Mouse (Mus musculus) kidney, postnatal 0 days (tissue): Measurements from ENCODE around the gene Gm42906. TPM values are rescaled to one million over a fixed set of nuclear protein-coding genes. Genes with fewer than 3 reads are reported as not detected.

Experiments used
- ATAC-seq: fragments of 200-750 bp; cut with Nextera tagmentation; replicated peaks from 2 replicates; pipeline ENCODE4 v1.8.0; 2017; ENCODE audit warnings: low read depth, moderate number of reproducible peaks, moderate TSS enrichment, moderate library complexity; ENCODE audit not compliant: low FRiP score
- DNase-seq: peaks from one replicate; pipeline ENCODE4 v3.0.0-alpha.2; 2016; ENCODE audit warnings: low spot score
- H3K27ac ChIP-seq: fragments of 300-500 bp; sonication (generic); 2 replicates; pipeline ENCODE4 v1.5.1; 2014; ENCODE audit warnings: mild to moderate bottlenecking
- H3K27me3 ChIP-seq: fragments of 300-500 bp; sonication (generic); 2 replicates; pipeline ENCODE4 v1.6.1; 2014; ENCODE audit warnings: low read length, mixed read lengths; ENCODE audit not compliant: insufficient read depth
- H3K36me3 ChIP-seq: fragments of 300-500 bp; sonication (generic); 2 replicates; pipeline ENCODE4 v1.6.1; 2014; ENCODE audit warnings: low read length, mixed read lengths; ENCODE audit not compliant: insufficient read depth
- H3K4me1 ChIP-seq: fragments of 300-500 bp; sonication (generic); replicated peaks from 2 replicates; pipeline ENCODE4 v1.6.1; 2014; ENCODE audit warnings: antibody characterized with exemption, low read length, mixed read lengths; ENCODE audit not compliant: insufficient read depth
- H3K4me2 ChIP-seq: fragments of 300-500 bp; sonication (generic); 2 replicates; pipeline ENCODE4 v1.6.1; 2014; ENCODE audit warnings: mild to moderate bottlenecking, low read length, moderate library complexity, mixed read lengths
- H3K4me3 ChIP-seq: fragments of 300-500 bp; sonication (generic); replicated peaks from 2 replicates; pipeline ENCODE4 v1.5.1; 2014; ENCODE audit warnings: low read depth, low read length
- H3K9ac ChIP-seq: fragments of 300-500 bp; sonication (generic); 2 replicates; pipeline ENCODE4 v1.6.1; 2014; ENCODE audit warnings: low read depth, low read length
- H3K9me3 ChIP-seq: fragments of 300-500 bp; sonication (generic); replicated peaks from 2 replicates; pipeline ENCODE4 v1.6.1; 2016; ENCODE audit warnings: low read length, inconsistent platforms, mixed read lengths
- CTCF ChIP-seq: IDR thresholded peaks from 2 replicates; pipeline ENCODE4 v1.5.1; 2016; ENCODE audit warnings: antibody characterized with exemption, low read depth, mild to moderate bottlenecking, moderate library complexity
- whole genome bisulfite sequencing: fragments of 180-500 bp; shearing (Covaris S2); extraction: QIAGEN DNeasy Blood & Tissue Kit; methylation state at CpG from one replicate; pipeline ENCODE4 v1.1.7; 2014; 5-methylcytosine and 5-hydroxymethylcytosine counted together
- polyA plus RNA-seq: library from polyadenylated mRNA; unstranded; fragments of >200 nt; fragmentation: Nextera tagmentation; extraction: Ambion mirVana; gene quantifications from 2 replicates; pipeline ENCODE4 v1.2.1, GENCODE M21; 2015

The Gm42906 gene
- polyA plus RNA-seq, 1 experiment from 2014 or later, result not detected

DNA sequence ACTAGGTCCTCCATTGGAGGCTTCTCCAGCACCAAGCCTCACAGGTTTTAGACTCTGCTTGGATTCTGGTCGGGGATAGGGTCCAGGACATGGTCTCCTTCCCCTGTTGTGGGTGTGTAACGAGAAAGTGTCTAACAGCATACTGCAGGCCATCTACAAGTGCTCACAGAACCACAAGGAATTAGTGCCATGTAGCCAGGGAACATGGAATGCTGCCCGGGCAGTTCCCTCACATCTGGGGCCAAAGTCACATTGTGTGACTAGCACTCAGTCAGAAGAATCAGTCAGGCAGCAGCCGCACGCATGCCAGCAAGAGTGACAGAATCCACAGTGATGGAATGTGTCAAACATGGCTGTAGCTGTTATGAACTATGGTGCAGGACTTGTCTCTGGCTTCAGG, 261.7 kb downstream of the Gm42906 start:
- Histone ChIP-seq H3K27ac (peak overlapping the region; percentile 15; the same call in 1 of the 2 replicates), H3K4me1 (0 out of 2 replicates have a peak, but pooled peaks cover 11% of the 10 kb centered on the region), H3K36me3 (no peaks in the 10 kb centered on the region), H3K4me3 (no peak overlapping the region), H3K27me3 (no peaks in the 10 kb centered on the region), H3K9me3 (no peaks in the 10 kb centered on the region), H3K9ac (no peak overlapping the region), H3K4me2 (no peak overlapping the region)
- 76% methylated on average over 5 of the region's 5 CpGs for WGBS
- no peak for TF ChIP-seq CTCF
- DNase-seq (no peak), ATAC-seq (peak; percentile 36; the same call in 1 of the 2 replicates)

- no peak overlapping the region for H3K9ac ChIP-seq
- ATAC-seq, result no peak
Observed at GRCm38 (mm10) chr5:151165381-151166016, 262.5 kb downstream of the Gm42906 start.

DNA sequence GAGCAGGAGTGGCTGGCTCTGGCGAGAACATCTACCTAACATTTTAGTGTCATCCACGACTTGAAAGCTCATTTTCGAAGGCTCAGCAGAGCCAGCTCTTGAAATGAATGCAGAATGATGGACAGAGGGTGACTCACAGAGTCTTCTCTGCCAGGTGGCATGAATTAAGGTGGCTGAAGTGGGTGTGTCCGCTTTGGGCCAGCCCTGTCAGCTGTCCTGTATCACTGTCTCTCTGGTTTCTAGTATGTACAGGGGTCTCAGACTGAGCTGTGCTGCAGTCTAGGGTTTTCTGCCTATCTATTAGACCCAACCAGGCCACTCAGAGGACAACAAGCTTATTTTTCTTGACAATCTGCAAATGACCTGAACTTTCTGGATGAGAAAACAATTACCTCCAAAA, 263.1 kb downstream of the Gm42906 start:
- no peak for DNase-seq
- WGBS, result 74% methylated on average over 4 of the region's 4 CpGs
- ATAC-seq, result no peak

More at GRCm38 (mm10) chr5:151165381-151166016, 262.5 kb downstream of the Gm42906 start:
- DNase-seq, result no peak
- Histone ChIP-seq H3K4me3 (no peak overlapping the region), H3K9me3 (no peaks in the 10 kb centered on the region), H3K36me3 (no peaks in the 10 kb centered on the region), H3K4me2 (no peak overlapping the region), H3K4me1 (0 out of 2 replicates have a peak, but pooled peaks cover 11% of the 10 kb centered on the region), H3K27ac (no peak overlapping the region), H3K27me3 (no peaks in the 10 kb centered on the region)
- WGBS, result 82% methylated on average over 6 of the region's 6 CpGs
- TF ChIP-seq CTCF, result no peak

DNA sequence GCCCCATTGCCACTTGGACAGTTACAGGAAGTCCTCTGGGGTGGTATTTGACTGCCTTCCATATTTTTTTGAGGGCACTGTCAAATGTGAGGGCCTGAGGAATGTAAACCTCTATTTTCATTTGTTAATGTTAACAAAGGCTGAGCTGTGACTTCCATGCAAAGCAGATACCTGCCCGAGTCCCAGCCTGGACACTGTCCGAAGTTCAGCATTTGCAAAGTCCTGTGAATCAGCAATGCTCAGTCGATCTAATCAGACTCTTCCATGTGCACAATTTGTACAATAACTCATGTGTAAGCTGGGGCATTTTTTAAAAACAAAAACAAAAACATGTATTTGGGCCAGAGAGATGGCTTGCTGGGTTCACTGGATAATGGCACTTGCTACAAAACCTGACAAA, 265.3 kb downstream of the Gm42906 start:
- Histone ChIP-seq H3K9me3 (no peaks in the 10 kb centered on the region), H3K27me3 (no peaks in the 10 kb centered on the region), H3K9ac (no peak overlapping the region), H3K27ac (no peak overlapping the region), H3K36me3 (no peaks in the 10 kb centered on the region), H3K4me1 (0 out of 2 replicates have a peak, but pooled peaks cover 8% of the 10 kb centered on the region), H3K4me2 (no peak overlapping the region), H3K4me3 (no peak overlapping the region)
- ATAC-seq (no peak), DNase-seq (no peak)
- 90% methylated on average over 3 of the region's 3 CpGs for WGBS
- no peak for TF ChIP-seq CTCF

More for the DNA sequence above, 263.1 kb downstream of the Gm42906 start:
- TF ChIP-seq CTCF, result no peak
- Histone ChIP-seq H3K36me3 (no peaks in the 10 kb centered on the region), H3K4me1 (0 out of 2 replicates have a peak, but pooled peaks cover 11% of the 10 kb centered on the region), H3K4me3 (no peak overlapping the region), H3K9me3 (no peaks in the 10 kb centered on the region), H3K9ac (no peak overlapping the region), H3K27me3 (no peaks in the 10 kb centered on the region), H3K4me2 (no peak overlapping the region), H3K27ac (no peak overlapping the region)

GRCm38 (mm10) chr5:151155247-151155646, 272.7 kb downstream of the Gm42906 start:
- H3K4me3 ChIP-seq, result no peak overlapping the region
- H3K9ac ChIP-seq, result no peak overlapping the region
- WGBS, result 80% methylated on average over 1 of the region's 1 CpGs
- no peaks in the 10 kb centered on the region for H3K9me3 ChIP-seq
- H3K36me3 ChIP-seq, result no peaks in the 10 kb centered on the region
- H3K4me1 ChIP-seq, result peaks cover 16% of the 10 kb centered on the region
- no peak overlapping the region for H3K4me2 ChIP-seq
- TF ChIP-seq CTCF, result no peak
- no peaks in the 10 kb centered on the region for H3K27me3 ChIP-seq
- H3K27ac ChIP-seq, result no peak overlapping the region
- no peak for ATAC-seq
- no peak for DNase-seq

GRCm38 (mm10) chr5:151154780-151155179, 273.2 kb downstream of the Gm42906 start:
- 44% methylated on average over 3 of the region's 3 CpGs for WGBS
- no peak overlapping the region for H3K27ac ChIP-seq
- no peak overlapping the region for H3K4me2 ChIP-seq
- no peak for TF ChIP-seq CTCF
- ATAC-seq, result no peak
- DNase-seq, result peak; percentile 78
- H3K9ac ChIP-seq, result no peak overlapping the region
- H3K27me3 ChIP-seq, result no peaks in the 10 kb centered on the region
- no peak overlapping the region for H3K4me3 ChIP-seq
- H3K9me3 ChIP-seq, result no peaks in the 10 kb centered on the region
- H3K36me3 ChIP-seq, result no peaks in the 10 kb centered on the region
- peaks cover 16% of the 10 kb centered on the region for H3K4me1 ChIP-seq

DNA sequence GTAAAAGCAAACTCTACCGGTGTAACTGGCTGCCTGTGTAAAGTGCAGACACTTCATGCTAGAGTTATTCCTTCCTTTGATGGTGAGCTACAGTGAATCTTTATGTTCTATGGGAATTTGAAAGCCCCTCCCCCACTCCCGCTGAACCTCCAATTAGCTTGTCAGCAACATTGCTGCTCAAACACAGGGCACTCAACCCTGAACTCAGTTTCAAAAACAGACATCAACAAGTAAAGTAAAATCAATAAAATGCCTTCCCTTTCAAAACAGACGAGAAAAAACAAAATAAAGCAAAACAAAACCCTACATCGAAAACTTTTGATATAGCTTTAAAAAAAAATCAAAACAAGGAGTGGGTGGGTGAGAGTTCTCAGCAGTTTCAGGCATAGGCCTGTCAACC, 273.9 kb downstream of the Gm42906 start:
- WGBS, result 49% methylated on average over 4 of the region's 4 CpGs
- Histone ChIP-seq H3K27me3 (no peaks in the 10 kb centered on the region), H3K36me3 (no peaks in the 10 kb centered on the region), H3K9me3 (no peaks in the 10 kb centered on the region), H3K4me2 (no peak overlapping the region), H3K27ac (no peak overlapping the region), H3K9ac (no peak overlapping the region), H3K4me3 (no peak overlapping the region), H3K4me1 (peaks cover 16% of the 10 kb centered on the region)
- no peak for DNase-seq
- TF ChIP-seq CTCF, result no peak
- no peak for ATAC-seq
